Mouse (Mus musculus): ENCODE data around the gene A3galt2. TPM values are rescaled to one million over a fixed set of nuclear protein-coding genes. Genes with fewer than 3 reads are reported as not detected.

The A3galt2 gene
- polyA plus RNA-seq, 1 experiment, result 0.13 TPM

- Histone ChIP-seq H3K36me3 (ENCODE audit: control insufficient read depth, insufficient read depth) (no peaks in the 10 kb centered on the region), H3K4me2 (ENCODE audit: low read depth) (peak overlapping the region; percentile 14), H3ac (ENCODE audit: control insufficient read depth, insufficient read length) (no peak overlapping the region), H3K79me2 (ENCODE audit: control insufficient read depth, insufficient read depth) (peaks cover 98% of the 10 kb centered on the region), H3K27me3 (ENCODE audit: control insufficient read depth, insufficient read depth, insufficient read length) (no peaks in the 10 kb centered on the region), H3K4me3 (no peak overlapping the region)
- no peak for TF ChIP-seq MYOD1 (IDR thresholded peaks at IDR 0.05; ENCODE audit: control insufficient read depth in 1 of 3, insufficient read length in 2 of 3, low read depth in 2 of 3)
- no peak for TF ChIP-seq TCF3 (IDR thresholded peaks at IDR 0.05; ENCODE audit: insufficient read length, low read depth)
- no peak for TF ChIP-seq SRF (IDR thresholded peaks at IDR 0.05; ENCODE audit: control insufficient read depth, insufficient read length, low read depth)
- no peak for TF ChIP-seq CEBPB (IDR thresholded peaks at IDR 0.05; ENCODE audit: insufficient read depth, poor library complexity, severe bottlenecking)
- no peak for TF ChIP-seq MYOG (IDR thresholded peaks at IDR 0.05; ENCODE audit: control insufficient read depth in 1 of 3, insufficient read depth in 1 of 3, insufficient read length in 2 of 3, low read depth in 2 of 3)
- TF ChIP-seq USF1 (IDR thresholded peaks at IDR 0.05; ENCODE audit: low read depth), result no peak
- TF ChIP-seq TCF12 (IDR thresholded peaks at IDR 0.05; ENCODE audit: insufficient read depth, poor library complexity, severe bottlenecking), result no peak
- TF ChIP-seq MAX (IDR thresholded peaks at IDR 0.05; ENCODE audit: low read depth), result no peak
Observed at GRCm38 (mm10) chr4:128737825-128738610, 17.1 kb upstream of the A3galt2 start.

GRCm38 (mm10) chr4:128740878-128741277 lies 14.3 kb upstream of the A3galt2 start:
- TF ChIP-seq USF1 (IDR thresholded peaks at IDR 0.05; ENCODE audit: low read depth) (no peak), POLR2A (IDR thresholded peaks at IDR 0.05; ENCODE audit: insufficient read length, low read depth) (no peak), POLR2AphosphoS2 (IDR thresholded peaks at IDR 0.05; ENCODE audit: insufficient read length, low read depth) (no peak), MYOG (IDR thresholded peaks at IDR 0.05; ENCODE audit: control insufficient read depth in 1 of 3, insufficient read depth in 1 of 3, insufficient read length in 2 of 3, low read depth in 2 of 3) (no peak), TCF3 (IDR thresholded peaks at IDR 0.05; ENCODE audit: insufficient read length, low read depth) (no peak), MYOD1 (IDR thresholded peaks at IDR 0.05; ENCODE audit: control insufficient read depth in 1 of 3, insufficient read length in 2 of 3, low read depth in 2 of 3) (no peak), TCF12 (IDR thresholded peaks at IDR 0.05; ENCODE audit: insufficient read depth, poor library complexity, severe bottlenecking) (no peak), CEBPB (IDR thresholded peaks at IDR 0.05; ENCODE audit: insufficient read depth, poor library complexity, severe bottlenecking) (no peak), REST (IDR thresholded peaks at IDR 0.05; ENCODE audit: insufficient read depth, insufficient read length) (no peak), E2F4 (IDR thresholded peaks at IDR 0.05; ENCODE audit: insufficient read depth) (no peak), MAX (IDR thresholded peaks at IDR 0.05; ENCODE audit: low read depth) (no peak), SRF (IDR thresholded peaks at IDR 0.05; ENCODE audit: control insufficient read depth, insufficient read length, low read depth) (no peak)
- Histone ChIP-seq H3K79me2 (ENCODE audit: control insufficient read depth, insufficient read depth) (peaks cover 74% of the 10 kb centered on the region), H3K36me3 (ENCODE audit: control insufficient read depth, insufficient read depth) (peaks cover 21% of the 10 kb centered on the region)

GRCm38 (mm10) chr4:128741906-128742305 lies 13.3 kb upstream of the A3galt2 start:
- Histone ChIP-seq H3K79me2 (ENCODE audit: control insufficient read depth, insufficient read depth) (peaks cover 64% of the 10 kb centered on the region), H3K4me2 (ENCODE audit: low read depth) (no peak overlapping the region), H3K36me3 (ENCODE audit: control insufficient read depth, insufficient read depth) (peaks cover 25% of the 10 kb centered on the region), H3K27me3 (ENCODE audit: control insufficient read depth, insufficient read depth, insufficient read length) (no peaks in the 10 kb centered on the region), H3K4me3 (no peak overlapping the region), H3ac (ENCODE audit: control insufficient read depth, insufficient read length) (no peak overlapping the region)
- TF ChIP-seq POLR2A (IDR thresholded peaks at IDR 0.05; ENCODE audit: insufficient read length, low read depth) (no peak), MYOG (IDR thresholded peaks at IDR 0.05; ENCODE audit: control insufficient read depth in 1 of 3, insufficient read depth in 1 of 3, insufficient read length in 2 of 3, low read depth in 2 of 3) (peak in 1 of 3 experiments; percentile 12)

More at GRCm38 (mm10) chr4:128740878-128741277, 14.3 kb upstream of the A3galt2 start:
- H3K27me3 ChIP-seq (ENCODE audit: control insufficient read depth, insufficient read depth, insufficient read length), result no peaks in the 10 kb centered on the region
- H3K4me2 ChIP-seq (ENCODE audit: low read depth), result no peak overlapping the region
- no peak overlapping the region for H3ac ChIP-seq (ENCODE audit: control insufficient read depth, insufficient read length)
- no peak overlapping the region for H3K4me3 ChIP-seq

- peaks cover 25% of the 10 kb centered on the region for H3K36me3 ChIP-seq (ENCODE audit: control insufficient read depth, insufficient read depth)
- H3K79me2 ChIP-seq (ENCODE audit: control insufficient read depth, insufficient read depth), result peaks cover 59% of the 10 kb centered on the region
- no peaks in the 10 kb centered on the region for H3K27me3 ChIP-seq (ENCODE audit: control insufficient read depth, insufficient read depth, insufficient read length)
- no peak overlapping the region for H3ac ChIP-seq (ENCODE audit: control insufficient read depth, insufficient read length)
- TF ChIP-seq TCF12 (IDR thresholded peaks at IDR 0.05; ENCODE audit: insufficient read depth, poor library complexity, severe bottlenecking) (no peak), E2F4 (IDR thresholded peaks at IDR 0.05; ENCODE audit: insufficient read depth) (no peak)
- H3K4me3 ChIP-seq, result no peak overlapping the region
- H3K4me2 ChIP-seq (ENCODE audit: low read depth), result no peak overlapping the region
Observed at GRCm38 (mm10) chr4:128742379-128742970, 12.7 kb upstream of the A3galt2 start.

GRCm38 (mm10) chr4:128743031-128743626 lies 12.0 kb upstream of the A3galt2 start:
- Histone ChIP-seq H3ac (ENCODE audit: control insufficient read depth, insufficient read length) (no peak overlapping the region), H3K27me3 (ENCODE audit: control insufficient read depth, insufficient read depth, insufficient read length) (no peaks in the 10 kb centered on the region), H3K79me2 (ENCODE audit: control insufficient read depth, insufficient read depth) (peaks cover 52% of the 10 kb centered on the region), H3K4me2 (ENCODE audit: low read depth) (no peak overlapping the region), H3K36me3 (ENCODE audit: control insufficient read depth, insufficient read depth) (peaks cover 25% of the 10 kb centered on the region), H3K4me3 (no peak overlapping the region)
- TF ChIP-seq MYOG (IDR thresholded peaks at IDR 0.05; ENCODE audit: control insufficient read depth in 1 of 3, insufficient read depth in 1 of 3, insufficient read length in 2 of 3, low read depth in 2 of 3) (no peak), TCF3 (IDR thresholded peaks at IDR 0.05; ENCODE audit: insufficient read length, low read depth) (no peak), TCF12 (IDR thresholded peaks at IDR 0.05; ENCODE audit: insufficient read depth, poor library complexity, severe bottlenecking) (no peak), MAX (IDR thresholded peaks at IDR 0.05; ENCODE audit: low read depth) (no peak)

Measured in myocyte (in vitro differentiated cells).